Mouse (Mus musculus) layer of hippocampus, postnatal 36 days (tissue): ENCODE measurements at regions not wholly inside any gene's neighbourhood (a gene's known extent, or its start where the extent isn't known, plus 50 kb on each side); places are given as distances from the start of the nearest gene placed in this dataset.

Experiments
- DNase-seq, 2 experiments: peaks; one replicate each; pipeline ENCODE4 v3.0.0; 2022

GRCm38 (mm10) chr15:63371328-63372023 is 473.5 kb downstream of the Gsdmc2 start:
- no peak for DNase-seq

DNA sequence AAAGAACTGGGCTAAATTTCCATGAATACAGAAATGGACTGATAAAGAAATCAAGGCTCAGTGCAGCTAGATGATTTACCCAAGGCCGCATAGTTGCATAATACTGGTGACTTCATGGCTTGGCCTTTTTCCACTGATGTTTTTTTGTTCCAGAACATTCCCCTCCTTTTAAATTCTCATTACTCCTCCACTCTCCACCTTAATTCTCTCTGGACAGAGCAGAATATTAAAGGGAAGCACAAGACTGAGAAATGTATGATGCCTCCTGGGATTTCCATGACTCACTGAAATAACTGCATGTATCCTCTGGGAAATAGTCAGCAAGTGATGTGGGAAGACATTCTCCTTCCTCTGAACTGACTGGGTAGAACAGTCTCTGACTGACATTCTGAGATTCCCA is 480.5 kb downstream of the Gsdmc2 start:
- no peak for DNase-seq

DNA sequence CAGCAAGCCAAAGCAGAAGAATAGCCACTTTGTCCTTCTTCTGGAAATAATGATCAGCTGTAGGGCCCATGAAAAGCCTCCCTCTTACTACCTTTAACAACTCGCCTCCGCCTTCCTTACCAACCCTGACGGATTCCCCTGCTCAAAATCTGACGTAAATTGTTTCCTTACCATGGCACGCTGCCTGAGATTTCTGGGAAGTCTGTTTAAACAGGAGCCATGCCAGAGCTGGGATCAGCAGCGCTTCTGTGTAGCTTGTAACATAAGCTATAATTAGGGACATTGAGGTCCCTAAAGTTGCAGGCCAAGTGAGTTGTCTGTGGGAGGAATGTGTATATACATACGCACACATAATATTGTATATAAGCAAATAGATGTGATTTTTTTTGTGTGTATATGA is 484.6 kb downstream of the Gsdmc2 start:
- DNase-seq, result peak; percentile 3 to 4

DNA sequence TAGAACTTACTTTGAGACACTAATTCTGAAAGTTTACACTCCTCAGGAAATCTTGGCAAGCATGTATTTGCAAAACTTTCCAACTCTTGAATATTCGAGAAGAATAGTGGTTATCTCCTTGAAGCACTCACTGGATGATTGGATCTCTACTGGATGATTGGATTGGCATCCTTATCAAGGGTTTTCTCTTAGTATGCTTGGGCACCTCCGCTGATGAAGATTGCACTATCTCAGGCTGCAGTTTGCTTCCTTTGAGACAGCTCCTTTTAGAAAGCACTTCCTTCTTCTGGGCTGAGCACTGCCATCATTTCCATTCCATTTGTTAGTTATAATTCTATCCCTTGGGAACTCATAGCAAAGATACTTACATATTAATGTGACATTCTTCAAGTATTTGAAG is 503.2 kb downstream of the Gsdmc2 start:
- no peak for DNase-seq

DNA sequence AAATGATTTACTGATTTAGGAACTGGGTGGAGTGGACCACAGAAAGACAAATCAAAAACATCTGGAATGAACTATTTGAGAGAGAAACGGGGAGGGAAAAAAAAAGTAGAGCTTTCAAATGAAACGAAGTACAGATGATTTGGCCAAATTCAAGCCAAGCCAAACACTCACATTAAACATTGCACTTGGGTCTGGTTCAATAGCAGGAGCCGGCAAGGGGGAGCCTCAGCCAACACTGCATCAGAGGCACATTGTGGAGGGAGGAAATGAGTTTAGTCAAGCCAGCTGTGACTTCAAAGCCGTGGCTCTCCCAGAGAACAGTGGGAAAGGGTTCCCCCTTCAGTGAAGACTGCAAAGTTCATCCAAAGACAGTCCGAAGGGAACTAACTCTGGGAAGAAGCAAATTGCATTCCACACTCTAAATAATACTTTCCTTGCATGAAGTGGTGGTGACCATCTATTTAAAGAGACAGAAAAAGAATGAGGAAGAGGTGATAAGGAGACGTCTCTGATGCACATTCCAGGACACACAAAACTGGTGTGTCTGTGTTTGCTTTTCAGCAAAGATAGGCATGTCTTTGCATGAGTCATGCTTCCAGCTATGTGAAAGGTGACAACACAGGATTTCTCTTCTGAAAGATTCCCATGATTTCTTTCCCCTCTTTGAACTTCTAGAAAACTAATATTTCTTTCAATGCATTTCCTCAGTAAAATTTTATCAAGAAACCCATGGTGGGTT is 504.5 kb downstream of the Gsdmc2 start:
- peak in 1 of 2 experiments; percentile 5 for DNase-seq

- DNase-seq, result no peak
Measured at GRCm38 (mm10) chr15:63319666-63320065, 525.3 kb downstream of the Gsdmc2 start.

DNA sequence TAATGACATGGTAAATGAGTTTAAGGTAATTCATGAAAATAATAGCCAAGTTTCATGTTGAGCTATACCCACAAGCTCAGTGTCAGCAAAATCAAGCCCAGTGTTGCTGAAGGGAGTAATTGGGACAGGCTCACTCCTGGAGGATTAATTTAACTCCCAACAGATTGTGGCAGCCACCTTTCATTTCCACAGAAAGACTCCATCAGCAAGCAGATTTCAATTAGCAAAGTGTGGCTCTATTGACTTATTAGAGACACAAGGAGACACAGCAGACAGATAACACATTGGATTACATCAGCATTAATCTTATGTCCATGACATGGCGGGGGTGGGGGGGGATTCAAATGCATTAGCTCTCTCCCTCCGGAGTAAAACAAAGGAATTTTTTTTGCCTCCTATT is 534.6 kb downstream of the Gsdmc2 start:
- DNase-seq, result no peak

DNA sequence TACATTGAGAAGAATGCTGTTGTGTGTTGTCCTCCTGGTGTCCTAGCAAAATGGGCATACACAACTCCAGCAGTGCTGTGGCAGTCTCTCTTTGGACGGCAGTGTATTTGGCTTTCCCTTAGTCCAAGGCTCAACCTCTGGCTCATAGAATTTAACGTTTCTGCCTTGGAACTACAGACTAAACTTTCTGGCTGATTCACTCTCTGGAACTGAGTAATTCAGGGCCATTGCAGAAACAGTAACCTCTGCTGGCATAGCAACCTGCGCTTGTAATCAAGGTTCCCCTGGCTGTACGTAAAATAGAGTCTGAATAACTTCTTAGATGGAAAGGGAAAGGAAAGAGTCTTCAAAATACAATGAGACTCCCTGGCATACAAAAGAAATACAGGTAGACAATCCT is 545.7 kb downstream of the Gsdmc2 start:
- DNase-seq, result no peak

DNA sequence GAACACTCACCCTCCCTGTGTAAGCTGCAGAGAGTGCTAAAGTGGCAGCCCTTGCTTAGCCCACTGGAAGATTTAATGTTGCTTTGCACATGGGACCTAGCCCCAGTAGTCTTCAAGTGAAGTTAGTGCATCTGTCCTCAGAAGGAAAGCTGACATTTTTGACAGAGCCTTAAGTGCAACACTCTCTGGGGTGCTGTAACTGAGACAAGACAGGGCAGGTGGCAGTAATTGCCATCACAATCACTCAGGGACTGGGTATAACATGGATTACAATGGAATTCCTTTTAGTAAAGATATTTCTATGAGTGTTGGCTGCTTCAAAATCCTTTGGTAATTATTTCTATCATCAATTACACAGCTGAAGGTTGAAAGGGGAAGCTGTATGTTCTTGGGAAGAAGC is 556.4 kb downstream of the Gsdmc2 start:
- DNase-seq, result no peak

- DNase-seq, result no peak
Measured at GRCm38 (mm10) chr15:63286026-63286425, 559.0 kb downstream of the Gsdmc2 start.

GRCm38 (mm10) chr15:63270381-63270780 is 574.6 kb downstream of the Gsdmc2 start:
- DNase-seq, result peak in 1 of 2 experiments; percentile 2

DNA sequence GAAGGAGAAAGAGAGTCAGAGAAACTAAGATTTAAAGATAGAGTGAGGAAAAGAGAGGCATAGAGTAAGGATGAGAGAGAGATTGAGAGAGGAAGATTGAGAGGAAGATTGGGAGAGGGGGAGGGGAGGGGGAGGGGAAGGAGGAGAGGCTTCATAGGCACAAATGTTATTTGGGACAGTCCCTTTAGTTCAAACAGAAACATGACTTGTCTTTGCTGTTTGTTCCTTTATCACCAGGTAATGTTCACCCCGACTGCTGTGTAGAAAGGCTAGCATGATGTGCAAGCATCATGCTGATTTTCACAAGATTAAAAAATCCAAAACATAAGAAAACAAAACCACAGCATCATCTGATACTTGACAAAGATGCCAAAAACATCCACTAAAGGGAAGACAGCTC is 579.1 kb downstream of the Gsdmc2 start:
- no peak for DNase-seq

DNA sequence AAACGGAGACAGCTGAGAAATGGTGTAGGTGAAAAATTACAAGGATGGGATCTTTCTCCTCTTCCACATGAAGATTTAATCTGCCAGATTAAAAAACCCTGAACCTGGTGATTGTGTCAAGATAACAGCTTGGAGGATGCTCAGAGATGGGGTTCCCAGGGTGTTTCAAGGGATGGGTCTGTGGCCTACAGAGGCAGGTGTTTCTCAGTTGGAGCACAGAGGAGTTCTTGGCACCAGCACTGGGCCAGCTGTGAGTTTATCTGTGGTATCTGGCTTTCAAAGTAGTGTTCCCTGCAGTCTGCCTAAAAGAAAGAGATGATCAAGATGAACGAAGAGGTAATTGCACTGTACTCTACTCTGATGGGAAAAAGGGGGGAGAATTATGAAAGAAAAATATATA is 589.2 kb downstream of the Gsdmc2 start:
- DNase-seq, result no peak

- DNase-seq, result no peak
Measured at GRCm38 (mm10) chr15:63252781-63253340, 592.1 kb downstream of the Gsdmc2 start.

GRCm38 (mm10) chr15:63238601-63239000 is 606.4 kb downstream of the Gsdmc2 start:
- no peak for DNase-seq

- no peak for DNase-seq
Measured at GRCm38 (mm10) chr15:63218393-63219060, 626.5 kb downstream of the Gsdmc2 start.

DNA sequence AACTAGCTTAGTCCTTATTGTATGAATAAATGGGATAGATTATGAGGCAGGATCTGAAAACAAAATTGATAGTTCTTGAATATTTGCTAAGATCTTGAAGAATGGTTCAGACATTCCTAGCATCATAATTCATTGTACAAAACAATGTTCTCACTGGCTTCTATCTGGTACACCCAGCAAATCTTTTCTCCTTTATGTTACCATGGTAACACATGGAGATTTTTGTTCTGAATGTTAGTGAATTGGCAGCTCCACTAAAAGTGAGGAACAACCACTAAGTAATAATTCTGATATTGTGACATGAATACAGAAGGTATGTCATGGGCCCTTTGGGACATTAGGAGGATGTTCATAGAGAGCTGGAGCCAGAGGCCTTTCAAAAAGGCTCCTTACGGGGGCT is 639.8 kb downstream of the Gsdmc2 start:
- DNase-seq, result no peak

DNA sequence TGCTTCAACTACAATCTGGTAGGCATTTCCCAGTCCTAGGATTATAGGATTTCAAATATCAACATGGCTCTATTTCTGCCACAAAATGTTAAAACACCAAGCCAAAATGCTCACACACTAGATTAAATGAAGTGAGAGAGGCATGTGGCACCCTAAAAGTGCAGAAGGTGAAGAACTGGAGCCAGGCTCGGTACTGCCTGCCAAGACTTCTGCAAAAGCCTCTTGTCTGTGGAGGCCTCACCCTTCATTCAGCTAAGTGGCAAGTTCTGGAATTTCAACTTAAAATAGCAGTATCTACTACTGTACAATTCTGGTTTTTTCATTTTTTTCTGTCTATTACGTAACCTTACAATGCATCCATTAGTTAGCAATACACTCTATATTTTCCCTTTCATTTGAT is 649.9 kb downstream of the Gsdmc2 start:
- DNase-seq, result no peak

- no peak for DNase-seq
Measured at GRCm38 (mm10) chr15:63194492-63194797, 650.5 kb downstream of the Gsdmc2 start.

- no peak for DNase-seq
Measured at GRCm38 (mm10) chr15:63193617-63194491, 651.1 kb downstream of the Gsdmc2 start.

DNA sequence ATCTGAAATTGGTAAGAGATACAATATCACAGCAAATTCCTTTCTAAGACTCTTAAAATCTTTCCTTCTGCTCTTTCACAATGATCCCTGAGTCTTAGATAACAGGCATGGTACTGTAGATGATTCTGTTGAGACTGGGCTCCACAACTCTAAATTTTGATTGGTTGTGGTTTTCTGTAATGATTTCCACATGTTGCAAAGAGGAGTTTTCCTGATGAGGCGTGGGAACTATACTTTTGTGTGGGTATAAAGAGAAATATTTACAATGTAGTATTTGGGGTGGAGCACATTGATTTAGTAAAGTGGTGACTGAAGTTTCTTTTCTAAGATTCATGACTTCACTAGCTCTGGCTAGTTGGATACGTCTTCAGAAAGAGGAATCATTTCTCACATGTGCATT is 653.2 kb downstream of the Gsdmc2 start:
- DNase-seq, result no peak

DNA sequence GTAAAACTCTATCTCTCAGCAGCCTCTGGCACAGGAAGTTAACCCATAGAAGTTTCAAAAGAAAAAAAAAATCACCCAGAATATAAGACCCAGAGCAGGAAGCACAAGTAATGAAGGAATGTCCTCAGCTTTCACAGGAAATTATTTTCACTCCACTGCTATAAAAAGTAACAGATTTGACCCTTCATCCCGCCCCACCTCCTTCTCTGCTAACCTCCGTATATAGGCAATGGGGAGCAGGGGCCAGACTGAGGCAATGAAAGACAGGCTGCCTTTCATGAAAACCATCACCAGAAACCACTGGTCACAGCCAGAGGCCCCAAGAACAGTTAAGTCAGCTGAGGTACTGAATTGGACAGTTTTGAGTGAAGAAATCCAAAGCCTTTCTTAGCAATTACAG is 654.9 kb downstream of the Gsdmc2 start:
- DNase-seq, result no peak

DNA sequence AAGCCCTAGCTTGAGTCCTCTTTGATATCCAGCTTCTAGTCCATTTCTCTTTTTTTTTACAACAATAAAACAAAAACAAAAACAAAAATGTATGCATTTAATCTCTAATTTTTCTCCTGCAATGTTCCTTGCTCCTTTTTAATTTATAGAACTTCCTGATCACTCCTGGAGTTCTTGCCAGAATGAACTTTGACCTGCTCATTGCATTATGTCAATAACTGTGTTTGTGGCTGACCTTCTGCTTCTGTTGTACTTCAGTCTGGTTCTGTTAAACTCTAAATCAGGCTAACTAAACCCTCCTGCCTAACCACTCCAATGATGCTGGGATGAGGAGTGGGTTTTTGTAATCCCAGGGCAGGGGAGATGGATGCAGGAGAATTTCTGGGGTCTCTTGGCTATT is 674.0 kb downstream of the Gsdmc2 start:
- no peak for DNase-seq
